Mouse (Mus musculus): ENCODE data around the gene Avl9.

Avl9 gene

DNA sequence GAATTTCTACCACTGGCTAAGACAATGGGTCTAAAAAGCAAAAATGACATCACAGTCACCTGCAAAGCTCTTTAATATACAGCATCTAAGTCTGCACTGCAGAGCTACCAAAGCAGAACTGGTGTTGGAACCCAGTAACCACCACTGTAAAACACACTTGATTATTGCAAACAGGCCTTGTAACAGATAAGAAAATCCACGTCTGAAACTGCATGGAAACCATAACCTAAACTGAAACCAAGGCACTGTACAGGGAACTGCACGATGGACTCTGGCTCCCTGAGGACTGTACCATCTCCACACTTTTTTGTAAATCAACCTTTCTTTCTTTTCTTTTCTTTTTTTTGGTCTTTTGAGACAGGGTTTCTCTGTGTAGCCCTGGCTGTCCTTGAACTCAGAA is 73.0 kb downstream of the Avl9 start:
- ATAC-seq (ENCODE audit: insufficient number of reproducible peaks, low FRiP score, low TSS enrichment), result no peak

GRCm38 (mm10) chr6:56789336-56789735 is 74.6 kb downstream of the Avl9 start:
- ATAC-seq (ENCODE audit: insufficient number of reproducible peaks, low FRiP score, low TSS enrichment), result no peak

GRCm38 (mm10) chr6:56794834-56795233 is 80.1 kb downstream of the Avl9 start:
- no peak for ATAC-seq (ENCODE audit: insufficient number of reproducible peaks, low FRiP score, low TSS enrichment)

DNA sequence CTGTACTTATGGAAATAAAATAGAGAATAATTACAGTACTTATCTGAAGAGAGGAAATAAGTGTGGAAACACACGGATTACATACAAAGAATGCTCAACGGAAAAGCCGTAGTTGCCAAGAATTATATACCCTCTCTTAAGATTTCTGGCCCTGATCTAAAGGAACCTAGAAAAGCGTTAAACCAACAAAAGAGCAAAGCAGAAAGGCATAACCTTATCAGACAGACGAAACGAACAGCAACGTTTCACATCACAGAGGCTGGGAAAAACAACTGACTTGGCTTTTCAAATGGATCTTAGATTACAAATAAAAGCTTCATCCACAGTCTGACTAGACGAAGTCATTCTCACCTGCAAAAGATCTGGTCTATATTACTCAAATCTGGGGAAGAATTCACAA is 81.5 kb downstream of the Avl9 start:
- no peak for ATAC-seq (ENCODE audit: insufficient number of reproducible peaks, low FRiP score, low TSS enrichment)

DNA sequence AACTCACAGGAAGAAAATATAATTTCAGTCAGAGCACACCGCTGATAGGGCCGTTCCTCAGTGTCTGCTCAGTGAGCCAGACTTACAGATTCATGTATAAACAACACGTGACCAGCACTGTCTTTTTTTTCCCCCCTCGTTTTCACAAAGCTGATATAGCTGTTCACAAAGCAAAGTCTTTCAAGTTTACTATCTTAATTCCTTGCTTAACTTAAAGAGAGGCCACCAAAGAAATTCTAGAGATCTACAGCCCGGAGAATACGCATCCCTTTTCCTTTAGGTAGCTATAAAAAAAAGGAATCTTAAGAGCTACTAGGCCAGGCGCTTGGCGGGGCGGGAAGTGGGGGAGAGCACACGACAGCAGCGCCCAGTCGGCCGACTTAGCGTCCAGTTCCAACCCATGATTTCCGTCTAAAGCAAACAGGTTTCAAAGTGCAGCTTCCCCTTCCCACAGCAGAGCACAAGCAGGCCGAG is 82.0 kb downstream of the Avl9 start:
- no peak for ATAC-seq (ENCODE audit: insufficient number of reproducible peaks, low FRiP score, low TSS enrichment)

GRCm38 (mm10) chr6:56797311-56798151 is 82.8 kb downstream of the Avl9 start, which contains the start of gene Kbtbd2:
Gene Kbtbd2 (minus strand): TSS chr6:56797813.
- ATAC-seq (ENCODE audit: insufficient number of reproducible peaks, low FRiP score, low TSS enrichment), result peak; percentile 92

DNA sequence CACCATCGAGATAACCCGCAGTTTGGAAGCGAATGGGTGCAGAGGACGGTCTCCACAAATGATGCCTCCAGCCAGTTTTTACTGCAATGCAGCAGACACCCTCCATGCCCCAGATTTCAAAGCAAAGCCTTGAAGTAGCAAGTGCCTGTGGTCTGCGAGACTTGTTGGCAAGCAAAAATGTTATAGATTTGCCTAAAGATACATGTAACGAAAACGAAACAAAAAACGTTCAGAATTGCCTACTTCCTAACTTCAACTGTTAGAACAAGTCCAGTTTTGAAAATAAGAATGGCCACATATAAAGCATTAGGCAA is 83.4 kb downstream of the Avl9 start:
- ATAC-seq (ENCODE audit: insufficient number of reproducible peaks, low FRiP score, low TSS enrichment), result no peak; the same call in 1 of the 2 replicates

DNA sequence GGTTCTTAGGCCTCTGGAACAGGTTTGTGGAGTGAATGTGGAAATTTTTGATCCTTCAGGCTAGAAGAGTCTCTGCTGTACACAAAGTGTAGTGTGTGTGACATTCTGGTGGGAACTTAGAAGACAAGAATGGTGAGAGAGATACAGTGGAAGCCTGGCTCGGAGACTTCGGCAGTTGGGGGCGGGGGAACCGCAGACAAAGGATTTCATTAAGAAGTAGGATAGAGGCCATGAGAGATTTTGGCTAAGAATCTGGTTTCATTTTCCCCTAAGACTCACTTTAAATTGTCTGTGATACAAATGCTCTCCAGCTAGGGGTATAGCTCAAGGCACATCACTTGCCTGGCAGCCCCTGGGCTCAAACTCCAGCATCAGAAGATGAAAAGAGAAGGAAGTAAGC is 90.3 kb downstream of the Avl9 start:
- ATAC-seq (ENCODE audit: insufficient number of reproducible peaks, low FRiP score, low TSS enrichment), result no peak

DNA sequence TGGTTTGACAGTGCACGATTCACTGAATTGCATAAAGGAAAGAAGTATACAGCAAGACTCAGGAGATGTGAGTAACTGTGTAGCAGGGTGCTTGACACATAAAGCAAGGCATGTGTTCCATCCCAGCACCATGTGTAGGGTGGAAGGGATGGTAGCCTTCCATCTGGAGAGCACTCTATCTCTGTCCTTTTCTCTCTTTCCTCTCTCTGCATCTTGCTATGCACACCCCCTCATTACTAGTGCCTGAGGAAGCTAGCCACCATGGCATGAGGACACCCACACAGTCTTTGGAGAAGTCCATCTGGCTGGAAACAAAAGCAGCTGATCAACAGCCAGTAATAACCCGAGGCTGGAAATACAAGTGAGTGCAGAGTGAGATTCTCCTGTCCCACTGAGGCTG is 91.5 kb downstream of the Avl9 start:
- no peak for ATAC-seq (ENCODE audit: insufficient number of reproducible peaks, low FRiP score, low TSS enrichment)

- ATAC-seq (ENCODE audit: insufficient number of reproducible peaks, low FRiP score, low TSS enrichment), result peak; percentile 86
Measured at GRCm38 (mm10) chr6:56808656-56809055, 94.0 kb downstream of the Avl9 start.
